Mouse (Mus musculus) MEL-GATA-1-ER (cell line): ENCODE measurements around the gene Igsf6.
A peak's percentile ranks its signal among the peaks of the same experiment; 100 is the strongest.

Experiments used
- DNase-seq: peaks from one replicate; pipeline ENCODE4 v3.0.0-alpha.2; 2012; ENCODE audit warnings: low read depth; ENCODE audit errors: extremely low read depth

Gene Igsf6

GRCm38 (mm10) chr7:121074281-121074680, at the start of gene Igsf6:
TSS of gene Igsf6 (minus strand) at chr7:121074572.
- no peak for DNase-seq

GRCm38 (mm10) chr7:121120143-121120818, 45.9 kb upstream of the Igsf6 start:
- peak; percentile 56 for DNase-seq

- DNase-seq, result no peak
Measured at GRCm38 (mm10) chr7:121111762-121112161, 37.4 kb upstream of the Igsf6 start.

- no peak for DNase-seq
Measured at GRCm38 (mm10) chr7:121111321-121111720, 36.9 kb upstream of the Igsf6 start.

- no peak for DNase-seq
Measured at GRCm38 (mm10) chr7:121107851-121108250, 33.5 kb upstream of the Igsf6 start.

GRCm38 (mm10) chr7:121098614-121099389, 24.4 kb upstream of the Igsf6 start:
- no peak for DNase-seq

- no peak for DNase-seq
Measured at GRCm38 (mm10) chr7:121093026-121093425, 18.7 kb upstream of the Igsf6 start.

- no peak for DNase-seq
Measured at GRCm38 (mm10) chr7:121090748-121091147, 16.4 kb upstream of the Igsf6 start.

GRCm38 (mm10) chr7:121088745-121089144, 14.4 kb upstream of the Igsf6 start:
- DNase-seq, result no peak

- no peak for DNase-seq
Measured at GRCm38 (mm10) chr7:121085500-121085899, 11.1 kb upstream of the Igsf6 start.

- DNase-seq, result no peak
Measured at GRCm38 (mm10) chr7:121084840-121085453, 10.6 kb upstream of the Igsf6 start.

GRCm38 (mm10) chr7:121082949-121083513, 8.7 kb upstream of the Igsf6 start:
- DNase-seq, result no peak

GRCm38 (mm10) chr7:121081816-121082215, 7.4 kb upstream of the Igsf6 start:
- no peak for DNase-seq

GRCm38 (mm10) chr7:121081350-121081749, 7.0 kb upstream of the Igsf6 start, which contains the start of gene Otoa:
TSS of gene Otoa (plus strand) at chr7:121081650.
- DNase-seq, result no peak

- peak; percentile 42 for DNase-seq
Measured at GRCm38 (mm10) chr7:121077829-121078228, 3.5 kb upstream of the Igsf6 start.

GRCm38 (mm10) chr7:121077311-121077710, 2.9 kb upstream of the Igsf6 start:
- no peak for DNase-seq

GRCm38 (mm10) chr7:121075416-121075815, 1.0 kb upstream of the Igsf6 start:
- no peak for DNase-seq

- DNase-seq, result no peak
Measured at GRCm38 (mm10) chr7:121074801-121075400, 529 bp upstream of the Igsf6 start.

- no peak for DNase-seq
Measured at GRCm38 (mm10) chr7:121072506-121072905, 1.9 kb downstream of the Igsf6 start.

- DNase-seq, result no peak
Measured at GRCm38 (mm10) chr7:121071276-121071675, 3.1 kb downstream of the Igsf6 start.

- DNase-seq, result no peak
Measured at GRCm38 (mm10) chr7:121064309-121064708, 10.1 kb downstream of the Igsf6 start.
